Mouse (Mus musculus) kidney, adult 2 months (tissue): Measurements from ENCODE around the gene Vgll4.
A peak's percentile ranks its signal among the peaks of the same experiment; 100 is the strongest.

Experiments
- CTCF ChIP-seq: fragments of 200-500 bp; conservative IDR thresholded peaks from 2 replicates; pipeline ENCODE4 v1.5.1; 2011; ENCODE audit warnings: low read depth, mild to moderate bottlenecking, control low read depth, low read length, moderate library complexity, mixed read lengths; ENCODE audit not compliant: insufficient read depth, insufficient read length
- POLR2A ChIP-seq: fragments of 200-500 bp; IDR thresholded peaks from one replicate; pipeline ENCODE4 v1.6.1; 2011; ENCODE audit warnings: low read depth, low read length, control low read depth

DNA sequence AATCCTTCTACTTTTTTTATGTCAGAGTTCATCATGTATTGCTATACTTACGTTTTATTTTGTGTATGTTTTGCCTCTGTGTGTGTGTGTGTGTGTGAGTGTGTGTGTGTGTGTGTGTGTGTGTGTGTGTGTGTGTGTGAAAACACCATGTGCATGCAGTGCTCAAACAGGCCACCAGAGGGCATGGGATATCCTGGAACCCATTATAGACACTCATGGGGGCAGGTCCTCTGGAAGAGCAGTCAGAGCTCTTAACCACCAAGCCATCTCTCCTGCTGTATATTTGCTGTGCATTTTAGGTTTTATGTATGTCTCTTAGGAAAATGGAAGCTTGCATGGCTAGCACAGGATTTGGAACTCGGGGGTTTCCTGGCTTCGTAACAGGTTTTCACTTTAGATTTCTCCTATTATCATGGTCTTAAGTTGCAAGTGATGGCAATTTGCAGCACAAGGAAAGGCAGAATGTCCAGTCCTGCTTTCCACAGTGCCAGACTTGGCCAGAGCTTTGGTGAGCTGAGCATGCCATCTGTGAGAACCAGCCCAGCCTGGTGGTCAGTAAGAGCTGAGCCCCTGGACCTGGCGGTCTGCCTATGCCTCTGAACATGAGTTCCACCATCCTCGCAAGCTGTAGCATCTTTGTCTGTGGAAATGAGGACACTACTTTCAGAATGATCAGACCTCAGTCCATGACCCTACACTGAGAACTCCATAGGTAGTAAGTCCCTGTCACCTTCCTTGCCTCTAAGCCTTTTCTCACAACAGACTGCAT lies 154.7 kb downstream of the Vgll4 start:
- peak; percentile 34 for TF ChIP-seq CTCF
- TF ChIP-seq POLR2A, result no peak
